Mouse (Mus musculus): ENCODE measurements at regions not wholly inside any gene's neighbourhood (a gene's known extent, or its start where the extent isn't known, plus 50 kb on each side); places are given as distances from the start of the nearest gene placed in this dataset.
"Not testable (repeated sequence)": the region's sequence is repeated elsewhere in the genome, so short reads cannot be mapped to it uniquely, and the experiment has no call there.

DNA sequence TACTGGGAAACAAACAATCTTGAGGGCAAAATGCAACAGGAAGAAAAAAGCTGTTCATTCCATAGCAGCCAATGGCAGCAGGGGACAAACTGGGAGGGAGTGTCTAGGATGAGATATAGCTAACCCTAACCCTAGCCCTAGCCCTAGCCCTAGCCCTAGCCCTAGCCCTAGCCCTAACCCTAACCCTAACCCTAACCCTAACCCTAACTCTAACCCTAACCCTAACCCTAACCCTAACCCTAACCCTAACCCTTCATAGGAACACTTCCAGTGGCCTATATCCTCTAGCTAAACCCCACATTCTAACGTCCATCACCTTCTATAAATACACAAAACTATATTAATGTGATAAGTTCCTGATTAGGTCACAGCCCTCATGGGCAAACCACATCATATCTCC lies 567.4 kb downstream of the Isl1 start:
- not testable (repeated sequence) for TF ChIP-seq EP300, CTCF (IDR thresholded peaks at IDR 0.05)
